Mouse (Mus musculus): ENCODE results near the gene Hs6st3. TPM values are rescaled to one million over a fixed set of nuclear protein-coding genes. Genes with fewer than 3 reads are reported as not detected.

Gene Hs6st3
- polyA plus RNA-seq, 1 experiment = not detected

DNA sequence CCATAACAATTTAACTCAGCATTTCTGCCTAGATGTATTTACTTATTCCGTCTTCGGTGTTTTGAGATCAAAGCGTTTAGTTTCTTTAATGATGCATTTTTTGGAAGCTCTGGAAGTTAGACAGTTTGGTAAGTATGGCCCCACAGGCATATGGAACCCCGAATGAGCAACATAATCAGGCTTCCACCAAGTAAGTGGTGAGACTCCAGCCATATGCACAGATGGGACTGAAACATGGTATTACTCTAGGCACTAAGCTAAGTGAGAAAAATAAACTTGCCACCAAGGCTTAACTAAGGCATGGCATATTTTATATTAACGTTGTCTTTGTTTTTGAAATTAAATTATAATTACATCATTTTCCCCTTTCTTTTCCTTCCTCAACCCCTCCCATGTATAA is 284.8 kb downstream of the Hs6st3 start:
- no peak overlapping the region for H3K27ac ChIP-seq (ENCODE audit: control insufficient read depth, insufficient read depth, low read depth, low read length, poor library complexity)
- H3K4me1 ChIP-seq (ENCODE audit: control insufficient read depth, insufficient read depth, low read length) = no peaks in the 10 kb centered on the region
- H3K4me3 ChIP-seq (replicated peaks; ENCODE audit: control insufficient read depth, low read depth, low read length) = no peak overlapping the region
- 75% methylated on average over 5 of the region's 5 CpGs for WGBS
- TF ChIP-seq POLR2A (IDR thresholded peaks at IDR 0.05; ENCODE audit: borderline replicate concordance, control insufficient read depth, low read depth, low read length) (no peak), CTCF (IDR thresholded peaks at IDR 0.05; ENCODE audit: control insufficient read depth, insufficient read depth, low read length) (no peak)

- TF ChIP-seq POLR2A (IDR thresholded peaks at IDR 0.05; ENCODE audit: borderline replicate concordance, control insufficient read depth, low read depth, low read length) (no peak), CTCF (IDR thresholded peaks at IDR 0.05; ENCODE audit: control insufficient read depth, insufficient read depth, low read length) (no peak)
- 31% methylated on average over 4 of the region's 4 CpGs for WGBS
- Histone ChIP-seq H3K27ac (ENCODE audit: control insufficient read depth, insufficient read depth, low read depth, low read length, poor library complexity) (no peak overlapping the region), H3K4me3 (replicated peaks; ENCODE audit: control insufficient read depth, low read depth, low read length) (no peak overlapping the region), H3K4me1 (ENCODE audit: control insufficient read depth, insufficient read depth, low read length) (no peaks in the 10 kb centered on the region)
These were observed 312.3 kb downstream of the Hs6st3 start for GRCm38 (mm10) chr14:119450471-119450870.

DNA sequence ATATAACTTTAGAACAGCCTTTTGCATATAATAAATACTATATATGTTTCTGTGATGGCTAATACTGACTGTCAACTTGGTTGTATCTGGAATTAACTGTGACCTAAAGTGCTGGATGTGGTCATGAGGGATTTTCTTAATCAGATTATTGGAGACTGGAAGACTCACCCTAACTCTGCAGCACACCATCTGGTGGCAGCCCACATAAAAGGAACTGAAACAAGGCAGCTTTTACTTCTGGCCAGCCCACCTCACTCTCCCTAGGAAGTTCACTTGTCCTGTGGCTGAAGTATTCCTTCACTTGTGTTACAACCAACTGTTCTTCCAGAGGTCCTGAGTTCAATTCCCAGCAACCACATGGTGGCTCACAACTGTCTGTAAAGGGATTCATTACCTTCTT is 313.5 kb downstream of the Hs6st3 start:
- TF ChIP-seq POLR2A (IDR thresholded peaks at IDR 0.05; ENCODE audit: borderline replicate concordance, control insufficient read depth, low read depth, low read length) (no peak), CTCF (IDR thresholded peaks at IDR 0.05; ENCODE audit: control insufficient read depth, insufficient read depth, low read length) (no peak)
- H3K27ac ChIP-seq (ENCODE audit: control insufficient read depth, insufficient read depth, low read depth, low read length, poor library complexity) = no peak overlapping the region
- H3K4me3 ChIP-seq (replicated peaks; ENCODE audit: control insufficient read depth, low read depth, low read length) = no peak overlapping the region
- H3K4me1 ChIP-seq (ENCODE audit: control insufficient read depth, insufficient read depth, low read length) = no peaks in the 10 kb centered on the region

GRCm38 (mm10) chr14:119452382-119452781 is 314.2 kb downstream of the Hs6st3 start:
- Histone ChIP-seq H3K27ac (ENCODE audit: control insufficient read depth, insufficient read depth, low read depth, low read length, poor library complexity) (no peak overlapping the region), H3K4me1 (ENCODE audit: control insufficient read depth, insufficient read depth, low read length) (no peaks in the 10 kb centered on the region), H3K4me3 (replicated peaks; ENCODE audit: control insufficient read depth, low read depth, low read length) (no peak overlapping the region)
- TF ChIP-seq POLR2A (IDR thresholded peaks at IDR 0.05; ENCODE audit: borderline replicate concordance, control insufficient read depth, low read depth, low read length) (no peak), CTCF (IDR thresholded peaks at IDR 0.05; ENCODE audit: control insufficient read depth, insufficient read depth, low read length) (no peak)

DNA sequence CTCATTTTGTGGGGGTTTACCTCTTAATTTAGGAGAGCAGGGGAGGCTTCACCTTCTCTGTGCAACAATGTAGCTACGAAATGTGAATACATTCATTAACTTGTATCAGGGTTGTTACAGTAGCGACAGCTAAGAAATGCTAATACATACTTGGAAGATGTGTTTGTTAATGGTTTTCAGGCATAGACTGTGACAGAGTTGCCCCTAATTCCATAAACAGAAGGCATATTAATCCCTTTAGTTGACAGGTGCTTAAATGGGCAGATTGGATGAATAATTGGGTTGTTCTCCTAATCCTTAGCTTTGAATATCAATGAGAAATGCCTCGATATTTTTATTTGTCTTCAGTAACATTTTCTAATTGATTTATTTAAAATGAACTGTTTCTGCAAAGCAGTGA is 314.7 kb downstream of the Hs6st3 start:
- no peak overlapping the region for H3K27ac ChIP-seq (ENCODE audit: control insufficient read depth, insufficient read depth, low read depth, low read length, poor library complexity)
- H3K4me1 ChIP-seq (ENCODE audit: control insufficient read depth, insufficient read depth, low read length) = no peaks in the 10 kb centered on the region
- 80% methylated on average over 3 of the region's 3 CpGs for WGBS
- no peak for TF ChIP-seq CTCF (IDR thresholded peaks at IDR 0.05; ENCODE audit: control insufficient read depth, insufficient read depth, low read length)
- no peak for TF ChIP-seq POLR2A (IDR thresholded peaks at IDR 0.05; ENCODE audit: borderline replicate concordance, control insufficient read depth, low read depth, low read length)
- H3K4me3 ChIP-seq (replicated peaks; ENCODE audit: control insufficient read depth, low read depth, low read length) = no peak overlapping the region

DNA sequence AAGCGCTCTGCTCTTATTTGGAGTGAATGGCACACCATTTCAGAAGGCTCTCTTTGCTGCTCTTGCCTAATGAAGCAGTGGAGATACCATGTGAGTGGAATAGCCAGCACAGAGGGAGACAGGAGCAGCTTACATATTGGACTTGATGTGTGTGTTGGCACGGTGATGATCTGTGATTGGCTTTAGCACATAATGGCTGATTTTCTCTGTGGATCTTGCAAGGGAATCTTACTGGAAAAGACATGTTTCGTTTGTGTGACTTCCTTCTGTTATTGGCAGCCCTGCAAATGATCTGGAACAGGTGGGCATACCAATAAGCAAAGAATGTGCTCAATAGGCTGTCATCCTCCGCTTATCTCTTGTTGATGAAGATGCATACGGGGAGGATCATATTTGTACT is 326.2 kb downstream of the Hs6st3 start:
- 83% methylated on average over 5 of the region's 5 CpGs for WGBS
- TF ChIP-seq POLR2A (IDR thresholded peaks at IDR 0.05; ENCODE audit: borderline replicate concordance, control insufficient read depth, low read depth, low read length) = no peak
- TF ChIP-seq CTCF (IDR thresholded peaks at IDR 0.05; ENCODE audit: control insufficient read depth, insufficient read depth, low read length) = no peak
- H3K4me1 ChIP-seq (ENCODE audit: control insufficient read depth, insufficient read depth, low read length) = no peaks in the 10 kb centered on the region

DNA sequence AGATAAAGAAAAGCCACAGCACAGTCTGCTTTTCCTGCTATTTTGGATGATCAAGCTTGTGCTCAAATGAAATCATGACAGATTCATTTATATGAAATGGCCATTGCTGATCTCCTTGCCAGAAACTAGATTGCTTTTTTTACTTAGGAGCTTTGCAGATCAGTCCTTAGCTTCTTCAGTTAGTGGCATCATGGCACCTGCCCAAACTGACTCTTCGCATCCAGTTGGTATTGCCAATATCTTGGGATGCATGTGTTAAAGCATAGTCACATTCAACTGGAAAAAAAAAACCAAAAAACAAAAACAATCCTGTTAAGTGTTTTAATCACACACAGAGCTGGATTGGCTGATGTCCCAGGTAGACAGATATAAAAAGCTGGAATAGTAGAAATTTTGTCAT is 326.7 kb downstream of the Hs6st3 start:
- Histone ChIP-seq H3K4me1 (ENCODE audit: control insufficient read depth, insufficient read depth, low read length) (no peaks in the 10 kb centered on the region), H3K4me3 (replicated peaks; ENCODE audit: control insufficient read depth, low read depth, low read length) (no peak overlapping the region), H3K27ac (ENCODE audit: control insufficient read depth, insufficient read depth, low read depth, low read length, poor library complexity) (no peak overlapping the region)
- WGBS = 84% methylated on average over 1 of the region's 1 CpGs
- no peak for TF ChIP-seq POLR2A (IDR thresholded peaks at IDR 0.05; ENCODE audit: borderline replicate concordance, control insufficient read depth, low read depth, low read length)
- no peak for TF ChIP-seq CTCF (IDR thresholded peaks at IDR 0.05; ENCODE audit: control insufficient read depth, insufficient read depth, low read length)

More for the DNA sequence above, 326.2 kb downstream of the Hs6st3 start:
- no peak overlapping the region for H3K27ac ChIP-seq (ENCODE audit: control insufficient read depth, insufficient read depth, low read depth, low read length, poor library complexity)
- H3K4me3 ChIP-seq (replicated peaks; ENCODE audit: control insufficient read depth, low read depth, low read length) = no peak overlapping the region

DNA sequence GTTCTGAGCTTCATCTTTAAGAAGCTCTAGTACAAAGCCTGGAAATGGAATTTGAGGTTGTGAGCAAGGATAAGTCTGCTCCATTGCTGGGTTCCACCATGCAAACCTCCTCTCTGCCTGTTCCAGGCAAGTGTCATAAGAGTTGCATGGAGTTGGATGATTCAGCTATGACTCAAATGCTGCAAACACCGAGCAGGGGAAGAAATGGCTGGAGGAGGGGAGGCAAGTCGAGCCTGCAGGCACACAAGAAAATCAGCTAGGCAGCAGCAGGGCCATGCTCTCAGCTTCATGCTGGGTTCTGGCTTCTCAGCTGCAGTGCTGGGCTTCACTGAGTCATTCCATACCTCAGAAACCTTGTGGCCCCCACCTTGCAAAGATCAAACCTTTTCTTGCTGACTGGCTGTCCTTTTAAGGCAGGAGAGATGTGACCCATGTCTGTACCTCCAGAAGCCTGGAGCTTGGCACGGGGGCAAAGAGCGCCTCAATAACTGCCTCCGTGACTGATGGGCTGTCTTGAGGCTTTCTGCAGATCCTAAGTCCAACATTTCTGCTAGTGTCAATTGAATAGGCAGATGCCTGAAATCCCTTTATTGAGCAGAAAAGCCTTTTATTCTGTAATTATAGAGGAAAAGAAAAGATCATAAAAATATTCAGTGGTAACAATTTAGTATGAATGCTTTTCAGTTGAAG is 328.9 kb downstream of the Hs6st3 start:
- TF ChIP-seq CTCF (IDR thresholded peaks at IDR 0.05; ENCODE audit: control insufficient read depth, insufficient read depth, low read length) = no peak
- no peak for TF ChIP-seq POLR2A (IDR thresholded peaks at IDR 0.05; ENCODE audit: borderline replicate concordance, control insufficient read depth, low read depth, low read length)
- WGBS = 57% methylated on average over 5 of the region's 5 CpGs
- Histone ChIP-seq H3K4me3 (replicated peaks; ENCODE audit: control insufficient read depth, low read depth, low read length) (no peak overlapping the region), H3K27ac (ENCODE audit: control insufficient read depth, insufficient read depth, low read depth, low read length, poor library complexity) (no peak overlapping the region), H3K4me1 (ENCODE audit: control insufficient read depth, insufficient read depth, low read length) (no peaks in the 10 kb centered on the region; the same call in 1 of the 2 replicates)

GRCm38 (mm10) chr14:119476582-119476981 is 338.4 kb downstream of the Hs6st3 start:
- no peak for TF ChIP-seq CTCF (IDR thresholded peaks at IDR 0.05; ENCODE audit: control insufficient read depth, insufficient read depth, low read length)
- Histone ChIP-seq H3K4me1 (ENCODE audit: control insufficient read depth, insufficient read depth, low read length) (no peaks in the 10 kb centered on the region), H3K27ac (ENCODE audit: control insufficient read depth, insufficient read depth, low read depth, low read length, poor library complexity) (no peak overlapping the region), H3K4me3 (replicated peaks; ENCODE audit: control insufficient read depth, low read depth, low read length) (no peak overlapping the region)
- WGBS = 82% methylated on average over 9 of the region's 9 CpGs
